Mouse (Mus musculus) heart, adult 10 weeks (tissue): Measurements from ENCODE around the gene Mrto4. TPM values are rescaled to one million over a fixed set of nuclear protein-coding genes. Genes with fewer than 3 reads are reported as not detected.

Experiments used
- polyA plus RNA-seq: library from polyadenylated mRNA; stranded (reverse); fragments of 350-450 nt; fragmentation: Illumina TruSeq; extraction: RNeasy Lipid Tissue Mini Kit (QIAGEN cat#74804); gene quantifications from one replicate; pipeline ENCODE4 v1.2.3, GENCODE M21; 2014; ENCODE audit warnings: low read depth, low replicate concordance

Mrto4 gene
- polyA plus RNA-seq = 31.4 TPM

GRCm38 (mm10) chr4:139351931-139352711 is at the start of gene Mrto4, which contains the start of the genes Emc1 and Ubr4:
TSS of gene Mrto4 (minus strand) at chr4:139352576.
TSS of gene Emc1 (plus strand) at chr4:139352587.
TSS of gene Ubr4 (plus strand) at chr4:139352609.

GRCm38 (mm10) chr4:139310171-139310898 is 42.0 kb downstream of the Mrto4 start, which contains the start of the genes Pqlc2 and Akr7a5:
TSS of gene Pqlc2 (minus strand) at chr4:139310708.
TSS of gene Akr7a5 (plus strand) at chr4:139310744.

Other genes starting within 250 kb of the Mrto4 start
- 521 TPM for gene Minos1, start 221.5 kb downstream of the Mrto4 start, polyA plus RNA-seq
- 269 TPM for gene Capzb, start 159.7 kb downstream of the Mrto4 start, polyA plus RNA-seq
- 5.8 TPM for gene Pqlc2, start 41.9 kb downstream of the Mrto4 start, polyA plus RNA-seq
- gene Akr7a5, start 41.8 kb downstream of the Mrto4 start, polyA plus RNA-seq = 59.0 TPM
- 31.1 TPM for gene Emc1, start within 50 bp of the Mrto4 start, polyA plus RNA-seq
- gene Ubr4, start within 50 bp of the Mrto4 start, polyA plus RNA-seq = 107 TPM
- gene Iffo2, start 178.0 kb upstream of the Mrto4 start, polyA plus RNA-seq = 4.0 TPM